Mouse (Mus musculus): ENCODE data around the gene Sipa1.
A peak's percentile ranks its signal among the peaks of the same experiment; 100 is the strongest.

The Sipa1 gene

GRCm38 (mm10) chr19:5645280-5645679 lies 18.2 kb downstream of the Sipa1 start:
- DNase-seq (ENCODE audit: low spot score): no peak

GRCm38 (mm10) chr19:5641641-5642040 lies 21.9 kb downstream of the Sipa1 start:
- no peak for DNase-seq (ENCODE audit: low spot score)

DNA sequence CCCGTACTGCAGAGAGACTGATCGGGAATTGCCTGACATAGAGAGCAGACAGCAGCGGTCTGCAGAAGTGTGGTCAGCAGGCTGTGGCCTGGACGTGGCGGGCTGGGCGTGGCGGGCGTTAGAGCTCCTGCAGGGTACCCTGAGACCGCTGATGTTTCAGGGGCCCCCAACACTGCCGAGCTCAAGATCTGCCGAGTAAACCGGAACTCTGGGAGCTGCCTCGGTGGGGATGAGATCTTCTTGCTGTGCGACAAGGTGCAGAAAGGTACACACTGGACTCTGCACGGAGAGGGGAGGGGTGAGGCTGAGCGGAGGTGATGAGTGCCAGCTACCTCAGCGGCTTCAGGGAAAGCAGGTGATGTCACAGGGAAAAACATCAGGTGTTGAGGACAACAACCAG lies 22.5 kb downstream of the Sipa1 start:
- DNase-seq (ENCODE audit: low spot score): no peak

GRCm38 (mm10) chr19:5640339-5640738 lies 23.2 kb downstream of the Sipa1 start:
- DNase-seq (ENCODE audit: low spot score): no peak

DNA sequence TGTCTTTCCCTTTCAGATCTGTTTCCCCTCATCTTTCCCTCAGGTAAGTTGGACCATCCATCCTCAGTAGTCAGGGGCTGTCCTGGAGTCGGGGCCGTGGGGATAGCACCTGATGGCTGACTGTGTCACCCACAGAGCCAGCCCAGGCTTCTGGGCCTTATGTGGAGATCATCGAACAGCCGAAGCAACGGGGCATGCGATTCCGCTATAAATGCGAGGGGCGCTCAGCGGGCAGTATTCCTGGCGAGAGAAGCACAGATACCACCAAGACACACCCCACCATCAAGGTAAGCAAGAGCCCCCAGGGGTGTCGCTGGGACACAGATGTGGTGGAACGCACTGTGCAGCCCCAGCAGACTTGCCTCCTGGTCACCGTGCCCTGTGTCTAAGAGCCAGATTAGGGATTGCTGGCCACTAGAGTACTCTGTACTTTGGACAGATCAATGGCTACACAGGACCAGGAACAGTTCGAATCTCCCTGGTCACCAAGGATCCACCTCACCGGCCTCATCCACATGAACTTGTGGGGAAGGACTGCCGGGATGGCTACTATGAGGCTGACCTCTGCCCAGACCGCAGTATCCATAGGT lies 25.0 kb downstream of the Sipa1 start:
- DNase-seq (ENCODE audit: low spot score): no peak

DNA sequence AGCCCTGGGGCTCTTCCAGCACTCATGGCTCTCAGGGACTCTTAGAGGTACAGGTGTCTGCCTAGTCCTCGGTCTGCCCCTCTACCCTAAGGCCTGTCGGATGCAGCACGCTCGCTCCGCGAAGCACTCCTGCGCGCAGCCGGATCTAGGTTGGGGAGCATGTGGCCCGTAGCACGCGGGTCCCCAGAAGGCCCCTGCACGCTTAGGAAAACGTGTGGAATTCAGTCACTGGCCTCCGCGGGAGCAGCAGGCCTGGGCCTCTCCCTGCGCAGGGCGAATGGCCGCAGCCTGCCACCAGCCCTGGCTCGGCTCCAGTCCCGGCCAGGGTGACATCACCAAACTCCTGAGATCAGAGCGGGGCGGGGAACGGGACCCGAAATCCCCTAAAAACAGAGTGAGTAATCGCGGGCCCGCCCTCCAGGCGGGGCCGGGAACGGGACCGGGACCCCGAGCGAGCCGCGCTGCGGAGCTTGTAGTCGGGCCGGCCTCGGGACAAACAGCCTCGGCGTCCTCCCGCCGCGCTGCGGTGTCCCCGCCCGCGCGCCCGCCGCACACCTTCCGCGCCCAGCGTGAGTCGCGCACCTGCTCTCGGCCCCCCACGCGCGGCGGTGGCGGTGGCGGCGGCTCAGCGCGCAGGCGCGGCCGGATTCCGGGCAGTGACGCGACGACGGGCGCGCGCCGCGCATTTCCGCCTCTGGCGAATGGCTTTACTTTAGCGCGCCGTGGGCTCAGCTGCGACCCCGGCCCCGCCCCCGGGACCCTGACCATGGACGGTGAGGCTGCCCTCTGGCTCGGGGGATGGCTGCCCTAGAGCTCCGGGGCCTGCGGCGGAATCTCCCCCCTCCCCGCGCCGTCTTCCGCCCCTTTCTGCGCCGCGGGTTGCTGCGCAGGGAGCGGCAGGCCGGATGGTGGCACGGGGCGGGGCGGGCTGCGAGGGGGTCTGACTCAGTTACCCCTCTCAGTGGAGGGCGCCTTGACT lies 26.1 kb downstream of the Sipa1 start, which contains the start of gene Rela:
TSS of gene Rela (plus strand) at position 415 of the 979 bp plus-strand sequence.
- DNase-seq (ENCODE audit: low spot score): peak; percentile 87

DNA sequence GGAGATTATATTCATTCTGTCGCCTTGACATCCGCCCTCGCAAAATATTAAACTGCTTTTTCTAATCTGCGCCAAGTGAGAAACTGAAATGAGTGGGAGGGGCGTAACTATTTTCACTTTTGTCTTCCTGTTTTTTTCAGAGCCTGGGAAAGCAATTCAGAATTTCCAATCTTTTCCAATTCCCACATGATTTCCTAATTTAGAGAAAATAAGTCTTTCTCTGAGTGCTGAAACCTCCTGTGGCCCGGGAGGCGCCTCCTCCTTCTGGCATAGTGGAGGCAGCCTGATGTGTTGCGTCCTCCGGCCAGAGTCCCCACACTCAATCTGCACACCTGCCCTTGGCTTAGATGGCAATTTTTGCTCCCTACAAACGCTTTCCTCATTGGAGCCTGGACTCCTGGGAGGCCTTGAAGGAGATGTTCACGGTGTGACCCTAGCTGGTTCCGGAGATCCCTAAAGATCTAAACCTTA lies 26.9 kb downstream of the Sipa1 start:
- DNase-seq (ENCODE audit: low spot score): no peak

- DNase-seq (ENCODE audit: low spot score): no peak
These were observed 27.4 kb downstream of the Sipa1 start for GRCm38 (mm10) chr19:5636036-5636570.

DNA sequence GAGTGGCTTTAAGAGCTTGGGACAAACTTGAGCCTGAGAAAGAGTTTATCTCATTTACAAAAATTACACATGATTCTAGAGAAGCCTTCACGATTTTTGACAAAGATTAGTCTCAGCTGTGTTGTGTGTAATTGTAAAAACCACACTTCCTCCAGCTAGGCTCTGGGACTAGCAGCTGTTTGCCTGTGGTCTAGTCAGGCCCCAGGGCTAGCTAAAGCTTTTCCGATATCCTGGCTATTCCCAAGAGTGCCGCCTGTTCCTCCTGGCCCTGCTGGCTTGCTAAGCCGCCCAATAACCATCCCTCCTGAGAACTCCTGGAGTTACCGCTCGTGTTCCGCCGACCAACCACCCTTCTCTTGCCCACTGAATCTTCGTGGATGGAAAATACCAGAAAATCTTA lies 31.4 kb downstream of the Sipa1 start:
- DNase-seq (ENCODE audit: low spot score): no peak

DNA sequence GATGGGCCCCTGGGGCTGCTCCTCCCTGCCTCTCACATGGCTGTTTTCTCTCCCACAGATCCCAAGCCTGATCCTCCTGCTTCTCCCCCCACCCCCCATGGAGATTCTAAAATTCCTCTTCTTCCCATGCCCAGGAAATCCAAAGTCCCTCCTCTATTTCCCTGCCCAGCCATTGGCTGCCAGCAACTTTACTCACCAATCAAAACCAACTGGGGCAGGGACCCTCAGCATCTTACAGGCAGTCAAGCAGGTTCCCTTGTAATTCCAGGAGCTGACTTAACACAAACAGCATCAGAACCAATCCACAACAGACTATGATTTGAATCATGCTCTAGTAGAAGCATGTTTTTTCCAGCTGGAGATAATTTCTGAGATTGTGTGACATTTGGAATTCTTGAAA lies 33.6 kb downstream of the Sipa1 start:
- no peak for DNase-seq (ENCODE audit: low spot score)

DNA sequence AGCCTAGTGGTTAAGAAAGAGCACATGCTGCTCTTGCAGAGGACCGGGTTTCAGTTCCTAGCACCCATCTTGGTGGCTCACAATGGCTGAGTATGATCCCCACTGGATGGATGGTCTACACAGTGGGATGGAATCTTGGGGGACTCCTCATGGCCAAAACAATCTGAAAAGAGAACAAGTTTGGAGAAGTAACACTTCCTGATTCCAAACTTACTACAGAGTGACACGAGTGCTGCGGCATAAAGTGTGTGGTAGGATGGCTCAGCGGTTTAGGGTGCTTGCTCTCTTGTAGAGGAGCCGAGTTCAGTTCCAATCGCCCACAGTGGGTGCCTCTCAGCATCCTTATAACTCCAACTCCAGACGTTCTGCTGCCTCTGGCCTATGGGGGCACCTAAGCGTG lies 38.2 kb downstream of the Sipa1 start:
- DNase-seq (ENCODE audit: low spot score): no peak

GRCm38 (mm10) chr19:5621884-5622283 lies 41.6 kb downstream of the Sipa1 start:
- DNase-seq (ENCODE audit: low spot score): no peak

- no peak for DNase-seq (ENCODE audit: low spot score)
These were observed 43.5 kb downstream of the Sipa1 start for GRCm38 (mm10) chr19:5620007-5620406.

- no peak for DNase-seq (ENCODE audit: low spot score)
These were observed 48.6 kb downstream of the Sipa1 start for GRCm38 (mm10) chr19:5614953-5615352.

DNA sequence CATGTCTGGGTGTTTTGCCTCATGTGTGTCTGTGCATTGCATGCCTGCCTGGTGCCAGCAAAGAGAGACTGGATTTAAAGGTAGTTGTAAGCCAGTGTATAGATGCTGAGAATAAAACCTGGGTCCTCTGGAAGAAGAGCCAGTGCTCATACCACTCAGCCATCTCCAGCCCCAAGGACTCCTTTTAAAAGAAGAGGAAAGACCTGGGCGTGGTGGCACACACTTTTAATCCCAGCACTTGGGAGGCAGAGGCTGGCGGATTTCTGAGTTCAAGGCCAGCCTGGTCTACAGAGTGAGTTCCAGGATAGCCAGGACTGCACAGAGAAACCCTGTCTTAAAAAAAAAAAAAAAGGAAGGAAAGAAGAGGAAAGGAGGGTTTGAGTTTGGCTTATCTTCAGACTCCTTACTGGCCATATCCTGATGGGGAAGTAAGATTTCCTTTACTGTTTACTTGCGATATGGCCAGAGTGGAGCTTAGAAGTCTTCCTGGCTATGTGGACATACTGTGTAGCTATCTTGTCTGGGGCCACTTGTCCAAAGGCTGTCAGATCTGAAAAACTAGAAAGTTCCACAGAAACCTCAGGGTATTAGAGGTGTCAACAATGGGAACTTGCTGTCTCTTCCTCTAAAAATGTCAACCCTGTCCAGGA lies 50.6 kb downstream of the Sipa1 start:
- DNase-seq (ENCODE audit: low spot score): no peak

GRCm38 (mm10) chr19:5611973-5612372 lies 51.5 kb downstream of the Sipa1 start:
- peak; percentile 62 for DNase-seq (ENCODE audit: low spot score)

DNA sequence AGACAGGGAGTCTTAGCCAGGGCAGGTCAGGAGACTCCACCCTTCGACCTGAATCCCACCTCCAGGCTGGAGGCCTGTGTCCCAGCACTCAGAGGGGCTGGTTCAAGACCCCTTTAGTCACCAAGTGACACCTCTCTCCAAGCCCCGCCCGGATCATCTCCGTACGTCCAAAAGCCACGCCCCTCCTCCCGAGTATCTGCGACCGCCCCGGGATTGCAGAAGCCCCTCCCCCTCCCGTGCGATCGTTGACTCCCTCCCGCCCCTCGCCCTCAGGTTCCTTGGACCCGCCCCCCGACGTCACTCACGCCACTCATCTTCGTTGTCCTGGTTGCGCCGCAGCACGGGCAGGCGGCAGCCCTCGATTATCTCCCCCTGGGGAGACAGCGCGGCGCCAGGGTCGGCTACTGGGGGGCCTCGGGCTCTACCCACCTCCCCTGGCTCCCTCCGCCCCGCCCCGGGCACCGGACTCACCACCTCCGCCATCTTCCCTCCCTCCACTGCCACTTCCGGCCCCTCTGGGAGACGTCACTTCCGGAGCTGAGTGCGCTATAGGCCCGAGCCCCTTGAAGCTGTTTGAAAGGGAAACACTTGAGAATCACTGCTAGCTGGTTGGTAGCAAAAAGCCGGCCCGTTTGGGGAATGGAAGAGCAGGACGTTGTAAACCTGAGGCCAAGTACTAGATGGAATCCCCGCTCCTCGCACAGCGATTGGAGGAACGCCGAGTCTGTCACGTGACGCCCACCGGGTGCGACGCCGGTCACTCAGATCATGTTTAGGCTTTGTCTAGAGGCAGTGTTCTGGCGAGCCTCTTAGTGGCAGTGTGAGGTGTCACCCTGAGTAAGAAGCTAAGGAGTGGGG lies 53.7 kb downstream of the Sipa1 start, which contains the start of gene Kat5:
TSS of gene Kat5 (minus strand) at position 691 of the 858 bp plus-strand sequence.
- peak; percentile 91 for DNase-seq (ENCODE audit: low spot score)

- no peak for DNase-seq (ENCODE audit: low spot score)
These were observed 54.3 kb downstream of the Sipa1 start for GRCm38 (mm10) chr19:5609171-5609546.

- DNase-seq (ENCODE audit: low spot score): peak; percentile 22
These were observed 54.8 kb downstream of the Sipa1 start for GRCm38 (mm10) chr19:5608707-5609106.

GRCm38 (mm10) chr19:5607705-5608410 lies 55.6 kb downstream of the Sipa1 start:
- no peak for DNase-seq (ENCODE audit: low spot score)

- DNase-seq (ENCODE audit: low spot score): no peak
These were observed 57.3 kb downstream of the Sipa1 start for GRCm38 (mm10) chr19:5606196-5606595.
